Mouse (Mus musculus): ENCODE data around the gene Slc24a1.
A peak's percentile ranks its signal among the peaks of the same experiment; 100 is the strongest.
"Not testable (repeated sequence)": the region's sequence is repeated elsewhere in the genome, so short reads cannot be mapped to it uniquely, and the experiment has no call there.

The Slc24a1 gene

DNA sequence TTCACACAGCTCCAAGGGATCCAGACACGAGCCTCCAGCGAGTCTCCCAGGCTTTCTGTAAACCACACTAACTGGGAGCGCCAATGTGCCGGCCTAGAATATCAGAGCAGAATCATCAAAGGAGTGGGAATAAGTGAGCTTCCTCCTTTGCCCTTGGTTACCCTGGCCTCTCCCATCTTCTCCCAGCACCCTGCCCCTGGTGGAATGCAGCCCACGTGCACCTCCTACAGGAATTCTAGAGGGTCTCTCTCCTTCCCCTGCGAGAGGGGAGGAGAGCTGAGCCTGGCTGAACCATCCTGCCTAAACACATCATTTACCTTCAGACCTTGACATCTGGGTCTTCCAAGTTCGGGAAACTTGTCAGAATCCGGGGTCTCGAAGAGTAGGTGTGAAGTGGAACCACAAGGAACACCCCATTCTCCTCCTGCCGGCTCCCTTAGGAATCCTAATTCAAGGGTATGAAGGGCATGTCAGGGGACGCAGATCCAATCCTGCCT, at the start of gene Slc24a1:
TSS of gene Slc24a1 (minus strand) at position 447 of the 497 bp plus-strand sequence.
- no peak for DNase-seq

DNA sequence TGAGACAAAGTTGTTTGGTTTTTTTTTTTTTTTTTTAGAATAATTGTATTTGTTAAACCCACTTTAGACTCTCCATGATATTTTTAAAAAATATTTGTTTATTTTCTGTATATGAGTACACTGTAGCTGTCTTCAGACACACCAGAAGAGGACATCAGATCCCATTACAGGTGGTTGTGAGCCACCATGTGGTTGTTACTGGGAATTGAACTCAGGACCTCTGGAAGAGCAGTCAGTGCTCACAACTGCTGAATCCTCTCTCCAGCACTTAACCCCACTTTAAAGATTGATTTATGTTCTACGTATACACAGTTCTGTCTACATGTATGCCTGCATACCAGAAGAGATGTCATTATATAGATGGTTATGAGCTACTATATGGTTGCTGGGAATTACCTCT, 44.1 kb upstream of the Slc24a1 start:
- not testable (repeated sequence) for DNase-seq

DNA sequence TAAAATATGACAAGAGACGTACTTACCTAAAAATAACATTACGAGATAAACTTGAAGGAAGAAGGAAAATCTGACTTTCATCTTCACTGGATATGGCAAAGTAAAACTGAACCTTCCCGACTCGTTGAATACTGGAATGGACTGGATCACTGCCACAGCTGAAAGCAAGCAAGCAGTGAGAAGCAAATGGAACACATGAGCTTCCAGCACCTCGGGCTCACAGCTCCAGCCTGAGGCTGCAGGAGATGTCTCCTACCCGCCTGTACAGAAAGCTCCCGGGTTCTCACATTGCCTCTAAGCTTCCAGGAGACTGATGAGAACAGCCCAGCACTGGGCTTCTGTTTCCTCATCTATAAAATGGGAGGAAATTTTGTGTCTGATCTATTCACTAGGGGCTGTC, 38.9 kb upstream of the Slc24a1 start:
- DNase-seq, result no peak

DNA sequence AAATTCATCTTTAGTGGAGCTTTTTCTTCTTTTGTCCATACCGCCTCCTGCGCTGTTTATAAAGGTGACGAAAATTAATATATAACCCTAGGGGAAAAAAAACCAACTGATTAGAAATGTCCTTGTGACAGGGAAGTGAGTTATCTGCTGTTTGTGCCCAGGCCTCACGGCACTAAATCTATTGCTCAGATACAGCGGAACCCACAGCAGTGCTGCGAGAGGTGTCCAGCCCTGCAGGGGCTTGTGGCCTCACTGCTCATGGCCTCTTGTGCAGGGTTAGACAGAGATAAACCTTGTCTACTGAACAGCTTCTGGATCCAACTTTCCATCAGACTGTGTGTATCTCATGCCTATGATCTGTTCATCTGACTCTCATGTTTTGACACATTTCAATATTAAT, 37.0 kb upstream of the Slc24a1 start:
- no peak for DNase-seq

DNA sequence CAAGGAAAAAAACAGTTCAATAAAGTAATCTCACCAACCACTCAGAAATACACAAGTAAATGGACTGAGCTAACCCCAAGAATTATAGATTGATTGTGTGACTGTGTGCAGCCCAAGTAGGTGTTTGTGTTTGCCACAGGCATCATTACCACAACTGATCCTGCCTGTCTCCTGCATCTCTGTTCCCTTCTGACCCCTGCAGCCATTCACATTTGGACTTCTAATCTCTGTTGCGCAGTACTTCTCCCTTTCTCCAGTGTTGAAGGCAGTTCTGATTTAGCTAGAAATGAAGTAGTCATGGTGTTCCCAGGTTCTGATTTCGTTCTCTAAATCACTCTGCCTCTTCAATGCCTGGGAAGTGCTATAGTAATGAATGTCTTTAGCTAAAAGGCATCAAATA, 36.2 kb upstream of the Slc24a1 start:
- no peak for DNase-seq

DNA sequence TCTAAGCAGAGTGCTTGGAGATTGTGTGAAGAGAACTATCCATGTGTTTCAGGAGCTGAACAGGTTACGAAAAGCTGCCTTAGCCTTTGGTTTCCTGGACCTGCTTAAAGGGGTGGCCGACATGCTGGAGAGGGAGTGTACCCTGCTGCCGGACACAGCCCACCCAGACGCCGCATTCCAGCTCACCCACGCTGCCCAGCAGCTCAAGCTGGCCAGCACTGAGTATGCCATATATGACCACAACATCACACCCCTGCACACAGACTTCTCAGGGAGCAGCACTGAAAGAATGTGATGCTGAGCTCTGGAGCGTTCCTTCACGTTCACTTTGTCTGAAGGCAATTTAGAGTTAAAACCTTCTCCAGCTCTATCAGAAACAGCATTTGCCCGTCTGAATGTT, 34.4 kb upstream of the Slc24a1 start:
- no peak for DNase-seq

DNA sequence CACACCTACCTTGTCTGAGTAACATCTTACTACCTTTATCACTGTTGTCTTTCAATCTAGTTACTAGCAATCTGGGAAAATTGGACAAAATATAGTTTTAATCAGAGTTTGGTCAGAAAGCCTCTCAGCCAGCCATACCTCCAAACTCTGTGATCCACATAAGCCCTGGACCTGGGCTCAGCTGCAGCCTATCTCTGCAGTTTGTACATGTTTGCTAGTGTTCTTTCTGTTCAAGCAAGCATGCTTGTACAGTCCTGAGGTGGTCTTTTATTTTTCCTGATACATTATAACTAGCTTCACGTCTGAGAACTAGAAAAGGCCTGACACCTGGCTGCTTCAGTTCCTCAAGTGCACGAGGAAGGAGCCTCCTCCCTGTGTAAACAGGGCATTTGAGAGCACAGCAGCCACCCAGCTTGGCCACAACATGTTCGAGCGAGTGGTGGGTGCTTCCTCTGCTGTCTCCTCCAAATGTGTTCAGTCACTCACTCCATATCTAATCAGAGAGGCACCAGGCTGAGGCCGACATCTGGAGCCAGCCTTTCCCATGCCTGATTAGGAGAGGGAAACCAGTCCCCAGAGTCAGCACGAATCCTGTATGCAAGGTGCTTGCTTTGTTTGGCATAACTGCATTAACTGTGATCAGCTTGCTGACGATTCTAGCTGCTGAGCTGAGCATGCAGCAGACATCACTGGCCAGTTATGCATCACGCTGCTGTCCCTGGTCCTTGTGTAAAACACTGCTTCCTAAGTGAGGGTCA, 33.8 kb upstream of the Slc24a1 start:
- no peak for DNase-seq

DNA sequence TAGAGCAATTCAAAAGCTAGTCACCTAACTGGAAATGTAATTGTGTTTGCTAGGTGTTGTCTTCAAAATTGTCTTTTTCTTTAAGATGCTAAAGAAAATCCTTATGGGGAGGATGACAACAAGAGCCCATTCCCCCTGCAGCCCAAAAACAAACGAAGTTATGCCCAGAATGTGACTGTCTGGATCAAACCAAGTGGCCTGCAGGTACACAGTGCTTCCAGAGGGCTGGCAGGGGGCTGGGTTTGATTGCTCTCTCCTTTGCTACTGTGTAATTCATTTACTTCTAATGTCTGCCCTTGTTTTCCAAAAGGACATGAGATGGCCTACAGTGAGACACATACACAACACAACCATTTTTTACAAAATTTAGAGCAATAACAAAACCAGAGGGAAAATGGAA, 30.5 kb upstream of the Slc24a1 start:
- no peak for DNase-seq

DNA sequence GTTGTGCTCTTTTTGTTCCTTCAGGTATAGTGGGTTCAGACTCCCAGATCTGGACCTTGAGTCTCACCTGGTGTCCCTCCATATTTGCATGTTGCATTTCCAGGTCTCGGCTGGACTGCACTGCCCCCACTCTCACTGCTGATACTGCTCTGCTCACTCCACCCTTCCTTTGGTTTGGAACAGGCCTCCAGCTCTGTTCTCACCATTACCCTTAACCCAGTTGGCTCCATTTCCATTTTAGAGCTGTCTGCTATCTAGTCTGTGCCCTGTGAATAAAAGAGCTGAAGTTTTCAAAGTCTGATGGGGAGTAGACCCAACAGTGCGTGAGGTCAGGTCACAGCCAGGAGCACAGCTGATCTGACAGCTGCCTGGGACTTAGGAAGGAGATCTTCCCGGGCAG, 29.1 kb upstream of the Slc24a1 start:
- no peak for DNase-seq

DNA sequence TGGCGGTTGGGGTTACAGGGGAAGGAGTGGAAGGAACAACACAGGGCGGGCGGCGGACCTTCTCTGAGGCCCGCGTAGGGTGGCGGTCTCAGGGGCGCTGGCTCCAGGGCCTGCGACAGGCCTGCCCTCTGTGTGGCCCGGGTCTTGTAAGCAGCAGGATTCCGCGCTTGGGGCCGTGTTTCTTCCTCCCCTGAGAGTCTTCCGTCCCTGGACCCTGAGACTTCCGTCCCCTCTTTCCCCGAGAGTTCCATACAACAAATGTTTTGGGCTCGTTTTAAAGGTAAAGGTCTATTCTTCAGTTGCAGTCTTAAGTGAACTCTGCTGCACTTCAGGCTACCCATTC, 9.5 kb upstream of the Slc24a1 start:
- DNase-seq, result no peak

DNA sequence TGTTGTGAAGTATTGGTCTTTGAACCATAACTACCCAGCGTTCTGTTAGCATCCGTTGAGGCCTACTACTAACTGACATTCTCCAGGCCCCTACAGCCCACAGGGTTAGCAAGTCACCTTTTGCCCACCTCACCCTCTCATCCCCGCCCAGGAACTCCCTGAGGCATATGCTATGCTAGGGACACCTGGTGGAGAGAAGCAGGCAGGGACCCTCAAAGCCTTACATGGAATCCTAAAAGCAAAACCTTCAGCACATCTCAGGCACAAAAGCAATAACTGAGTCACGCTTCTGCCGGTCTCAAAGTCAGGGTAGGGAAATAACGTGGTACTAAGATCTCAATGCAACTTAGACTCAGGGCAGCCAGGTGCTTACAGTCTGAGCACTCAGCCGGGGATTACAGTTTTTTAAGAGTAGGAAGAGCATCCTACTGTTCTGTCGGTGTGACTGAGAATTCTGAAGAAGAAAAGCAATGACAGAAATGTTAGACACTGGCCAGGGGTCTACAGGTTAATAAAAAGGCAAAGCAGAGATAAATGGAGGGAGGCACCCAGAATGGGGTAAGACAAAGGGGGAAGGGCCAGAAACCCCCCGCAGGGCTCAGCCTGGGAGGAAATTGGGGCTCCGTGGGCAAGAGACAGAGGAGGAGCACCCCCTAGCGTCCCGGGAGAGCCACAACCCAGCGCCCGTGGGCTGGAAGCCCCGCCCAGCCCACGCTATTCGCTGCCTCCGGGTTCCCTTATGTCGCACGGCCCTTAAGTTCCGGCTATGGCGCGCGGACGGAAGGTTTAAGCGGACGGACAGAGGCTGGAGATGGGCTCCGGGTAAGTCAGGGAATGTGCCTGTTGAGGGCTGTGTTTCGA, 8.9 kb upstream of the Slc24a1 start, which contains the start of gene Ints14:
TSS of gene Ints14 (plus strand) at position 789 of the 861 bp plus-strand sequence.
- DNase-seq, result peak; percentile 96

DNA sequence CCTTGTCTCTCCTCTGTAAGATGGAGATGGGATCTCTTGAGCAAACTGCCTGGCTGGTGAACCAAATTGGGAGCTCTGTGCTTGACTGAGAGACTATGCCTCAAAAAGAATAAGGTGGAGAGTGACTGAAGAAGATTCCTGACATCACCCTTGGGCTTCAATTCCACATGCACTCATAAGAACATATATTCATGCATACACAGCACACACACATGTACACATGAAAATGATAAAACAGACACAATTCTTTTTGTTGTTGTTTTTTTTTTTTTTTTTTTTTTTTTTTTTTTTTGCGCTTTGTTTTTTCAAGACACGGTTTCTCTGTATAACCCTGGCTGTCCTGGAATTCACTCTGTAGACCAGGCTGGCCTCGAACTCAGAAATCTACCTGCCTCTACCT, 5.9 kb upstream of the Slc24a1 start:
- no peak for DNase-seq

DNA sequence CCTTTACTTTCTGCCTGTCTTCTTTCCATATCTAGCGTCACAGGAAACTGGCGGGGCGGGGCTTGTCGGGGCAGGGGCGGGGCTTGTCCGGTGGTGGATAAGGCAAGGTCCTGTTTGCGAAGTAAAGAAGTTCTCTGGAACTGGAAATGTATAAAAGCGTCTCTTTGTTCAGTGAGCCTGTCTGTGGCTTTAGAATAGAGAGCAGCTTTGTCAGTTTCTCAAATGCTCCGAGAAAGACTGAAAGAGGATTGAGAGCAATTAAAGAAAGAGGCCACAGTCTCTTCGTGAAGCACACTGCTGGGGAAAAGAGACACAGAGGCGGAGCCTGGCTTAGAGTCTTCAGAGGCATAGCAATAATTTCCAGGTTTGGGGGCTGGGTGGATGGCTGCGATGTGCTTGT, 4.9 kb upstream of the Slc24a1 start:
- DNase-seq, result no peak

DNA sequence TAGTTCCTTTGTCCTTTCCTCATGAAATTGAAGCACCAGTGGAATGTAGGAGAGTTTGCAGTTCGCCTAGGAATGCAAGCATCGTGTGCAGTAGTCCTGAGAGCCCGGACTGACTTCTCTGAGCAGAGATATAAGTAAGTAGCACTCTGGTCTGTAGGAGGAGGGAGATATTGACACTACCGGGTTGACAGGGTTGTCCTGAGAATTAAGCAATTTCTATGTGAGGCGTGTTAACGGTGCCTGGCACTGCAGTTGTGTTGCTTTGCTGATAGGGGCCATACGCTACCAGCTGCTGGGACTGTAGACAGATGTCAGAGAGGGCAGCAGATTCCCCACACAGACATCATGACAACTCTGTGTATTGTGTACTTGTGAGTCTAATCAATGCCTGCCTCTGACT, 1.8 kb upstream of the Slc24a1 start:
- no peak for DNase-seq

DNA sequence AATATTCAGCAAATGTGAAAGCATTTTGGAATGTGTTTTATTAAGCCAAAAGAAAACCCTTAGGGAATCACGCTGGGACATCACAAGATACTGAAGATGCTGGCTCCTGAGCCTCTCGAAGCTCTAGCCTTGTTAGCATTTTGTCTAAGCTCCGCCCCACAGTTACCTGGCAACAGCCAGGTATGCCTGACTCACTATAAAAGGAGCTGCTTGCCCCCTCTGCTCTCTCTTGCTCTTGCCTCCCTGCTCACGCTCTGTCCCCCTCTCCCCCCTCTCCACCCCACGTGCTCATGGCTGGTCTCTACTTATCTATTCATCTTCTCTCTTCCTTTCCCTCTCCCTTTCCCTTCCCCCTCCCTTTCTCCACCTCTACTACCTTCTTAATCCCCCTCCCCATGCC, 648 bp upstream of the Slc24a1 start:
- no peak for DNase-seq

DNA sequence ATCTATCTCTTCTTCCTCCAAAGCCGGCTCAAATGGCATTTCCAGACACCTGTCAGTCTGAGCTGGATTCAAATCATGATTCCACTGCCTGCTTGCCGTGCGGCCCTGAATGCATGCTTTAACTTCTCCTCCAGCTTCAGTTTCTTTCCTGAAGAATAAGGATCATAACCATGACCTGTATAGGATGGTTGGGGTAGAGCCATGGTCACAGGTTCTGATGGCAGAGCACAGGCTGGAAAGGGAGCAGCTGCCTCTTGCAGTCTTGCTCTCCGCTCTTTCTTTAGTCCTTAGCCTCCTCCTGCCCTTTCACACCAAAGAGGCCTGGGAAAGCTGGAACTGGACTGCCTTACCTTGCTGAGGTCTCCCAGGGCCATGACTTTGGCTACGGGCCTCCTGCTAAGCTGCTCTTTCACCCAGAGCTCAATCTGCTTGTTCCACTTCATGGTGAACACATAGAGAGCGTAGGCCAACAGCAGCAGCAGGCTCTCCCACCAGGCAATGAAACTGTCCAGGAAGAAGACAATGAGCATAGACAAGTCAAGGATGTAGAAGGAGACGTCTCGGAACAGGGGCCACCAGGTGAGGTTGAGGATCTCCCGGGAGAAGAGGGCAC, 3.8 kb downstream of the Slc24a1 start:
- no peak for DNase-seq

DNA sequence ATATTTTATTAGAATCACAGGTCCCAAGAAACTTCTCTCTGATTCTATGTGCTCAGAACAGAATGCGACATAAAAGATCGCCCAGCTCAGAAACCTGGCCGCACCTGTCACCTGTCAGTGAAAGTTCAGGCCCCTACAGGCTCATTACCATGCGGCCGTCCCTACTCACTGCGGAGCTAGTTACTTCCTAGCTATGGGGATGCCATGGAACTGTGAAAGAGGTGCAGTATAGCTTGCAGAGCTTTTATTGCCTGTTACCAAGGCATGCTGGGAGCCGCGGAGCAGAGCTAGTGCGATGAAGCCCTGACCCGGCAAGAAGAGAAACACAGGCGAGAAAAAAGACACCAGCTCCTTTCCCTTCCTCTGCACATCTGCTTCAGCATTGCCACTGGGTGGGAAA, 7.4 kb downstream of the Slc24a1 start:
- DNase-seq, result no peak

DNA sequence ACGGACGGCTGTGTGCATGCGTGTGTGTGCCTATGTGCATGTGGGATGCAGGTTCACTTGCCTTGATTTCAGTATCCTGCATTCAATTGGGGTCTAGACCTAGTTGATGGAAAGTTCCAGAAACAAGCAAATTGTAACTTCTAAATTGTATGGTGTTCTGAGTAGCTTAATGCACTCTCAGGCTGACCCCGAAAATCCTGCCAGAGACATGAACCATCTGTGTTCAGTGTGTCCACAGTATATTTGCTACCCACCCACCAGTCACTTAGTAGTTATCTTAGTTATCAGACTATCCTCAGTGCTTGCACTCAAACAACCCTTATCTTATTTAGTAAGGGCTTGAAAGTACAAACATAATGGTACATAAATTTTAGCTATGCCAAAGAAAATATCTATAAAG, 9.8 kb downstream of the Slc24a1 start:
- DNase-seq, result no peak

DNA sequence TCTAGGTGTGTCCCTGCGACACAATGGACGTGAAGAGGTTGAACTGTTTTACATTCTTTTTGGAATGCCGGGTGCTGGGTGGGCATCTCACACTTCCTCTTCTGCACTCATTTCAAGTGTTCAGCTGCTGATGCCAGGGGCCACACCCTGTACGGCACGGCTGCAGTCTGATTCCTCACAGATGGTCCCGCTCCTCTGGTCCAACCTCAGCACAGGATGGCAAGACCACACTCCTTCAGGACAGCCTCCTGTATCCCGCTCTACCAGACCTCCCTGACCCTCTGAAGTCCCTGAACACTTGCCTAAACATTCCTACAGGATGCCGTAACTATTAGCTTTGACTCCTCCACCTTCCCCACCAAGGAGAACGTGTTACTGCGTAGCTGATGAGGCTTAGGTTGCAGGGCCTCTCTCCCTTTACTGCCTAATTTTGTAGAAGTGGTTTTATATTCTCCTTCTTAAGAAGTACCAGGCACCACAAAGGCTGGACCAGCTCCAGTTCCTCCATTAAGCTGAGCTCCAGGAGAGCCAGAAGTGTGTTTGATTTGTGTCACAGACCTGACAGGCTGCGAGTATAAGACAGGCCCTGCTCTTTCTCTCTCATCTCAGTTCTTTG, 10.6 kb downstream of the Slc24a1 start:
- no peak for DNase-seq

DNA sequence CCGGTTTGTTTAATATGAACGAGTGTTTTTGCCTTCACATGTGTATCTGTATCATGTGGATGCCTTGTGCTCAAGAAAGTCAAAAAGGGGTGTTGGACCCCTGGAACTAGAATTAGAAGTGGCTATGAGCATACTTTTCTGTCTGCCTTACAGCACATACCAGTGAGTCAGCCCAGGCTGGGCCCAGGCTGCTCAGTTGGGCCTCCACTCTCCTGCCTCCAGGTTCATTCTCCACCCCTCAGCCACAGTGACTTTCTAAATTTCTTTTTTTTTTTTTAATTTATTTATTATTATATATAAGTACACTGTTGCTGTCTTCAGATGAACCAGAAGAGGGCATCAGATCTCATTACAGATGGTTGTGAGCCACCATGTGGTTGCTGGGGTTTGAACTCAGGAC, 11.6 kb downstream of the Slc24a1 start:
- no peak for DNase-seq

DNA sequence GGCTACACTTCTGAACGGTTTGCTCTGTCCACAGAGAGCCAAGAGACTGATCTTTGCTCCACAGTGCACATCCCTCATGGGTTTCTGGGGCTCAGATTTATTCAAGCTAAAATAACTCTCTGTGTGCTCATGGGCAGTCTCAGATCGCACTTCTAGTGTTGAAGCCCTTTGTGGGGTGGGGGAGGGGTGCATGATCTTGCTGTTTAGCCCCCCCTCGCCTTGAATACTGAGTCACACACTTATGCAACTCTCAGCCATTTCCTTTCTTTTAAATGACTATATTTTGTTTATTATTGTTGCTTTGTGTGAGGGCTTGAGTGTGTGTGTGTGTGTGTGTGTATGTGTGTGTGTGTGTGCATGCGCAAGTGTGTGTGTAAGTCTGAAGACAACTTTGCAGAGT, 12.1 kb downstream of the Slc24a1 start:
- no peak for DNase-seq

DNA sequence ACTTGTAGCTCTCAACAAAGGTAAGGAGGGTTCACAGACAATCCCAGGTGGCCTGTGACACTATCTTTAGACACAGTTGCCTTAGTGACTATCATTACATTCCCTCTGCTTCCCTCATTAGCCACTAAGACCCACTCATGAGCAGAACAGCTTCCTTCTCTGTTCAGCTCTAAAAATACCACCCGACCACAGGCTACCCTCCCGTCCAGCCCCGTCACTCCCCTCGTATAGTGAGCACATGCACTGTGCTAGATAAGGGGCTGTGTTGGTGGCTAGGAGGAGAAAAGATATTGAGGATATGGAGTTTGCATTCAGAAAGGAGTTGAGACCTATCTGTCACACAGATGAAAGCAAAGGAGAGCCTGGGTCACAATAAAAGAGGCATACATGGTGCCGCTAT, 12.9 kb downstream of the Slc24a1 start:
- DNase-seq, result no peak

DNA sequence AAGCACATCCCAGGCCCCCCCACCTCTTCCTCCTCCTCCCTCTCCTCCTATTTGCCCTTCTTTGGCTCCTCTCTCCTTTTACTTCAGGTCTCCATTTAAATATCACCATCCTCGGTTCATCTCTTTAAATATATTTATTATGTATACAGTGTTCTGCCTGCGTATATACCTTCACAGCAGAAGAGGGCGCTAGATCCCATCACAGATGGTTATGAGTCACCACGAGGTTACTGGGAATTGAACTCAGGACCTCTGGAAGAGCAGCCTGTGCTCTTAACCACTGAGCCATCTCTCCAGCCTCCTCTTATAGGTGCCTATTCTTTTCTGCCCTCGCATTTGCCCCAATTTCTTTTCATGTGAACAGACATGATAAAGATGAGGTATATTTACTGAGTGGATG, 13.9 kb downstream of the Slc24a1 start:
- no peak for DNase-seq

Data from right cerebral cortex, postnatal 14 days (tissue).